ENCODE assay signal across 17 mouse cellular contexts in genomic region chr12:81186668-81187067, GRCm38 (mm10).
"Had no signal": no experiment of that assay in that cellular context is flagged by ENCODE, and none has a peak within 500 bp of the region (broad histone marks: within the 10 kb centered on the region; RNA-seq: fewer than 3 reads in every experiment).

No protein-coding gene starts in this region.

- H3K9me3 ChIP-seq: lung, embryonic 15.5 days; megakaryocyte, embryonic 14.5 days; midbrain, embryonic 13.5 days; midbrain, embryonic 15.5 days; neural tube, embryonic 12.5 days; stomach, embryonic 15.5 days had no signal

- H3K27ac ChIP-seq: lung, embryonic 15.5 days; macrophage; midbrain, embryonic 13.5 days; midbrain, embryonic 15.5 days; neural tube, embryonic 12.5 days; stomach, embryonic 15.5 days; stomach, postnatal 0 days had no signal

- H3K27me3 ChIP-seq: lung, embryonic 15.5 days; midbrain, embryonic 13.5 days; midbrain, embryonic 15.5 days; neural tube, embryonic 12.5 days; stomach, embryonic 15.5 days had no signal

- H3K4me1 ChIP-seq: lung, embryonic 15.5 days; midbrain, embryonic 13.5 days; midbrain, embryonic 15.5 days; neural tube, embryonic 12.5 days; stomach, embryonic 15.5 days had no signal

- H3K9ac ChIP-seq: lung, embryonic 15.5 days; midbrain, embryonic 13.5 days; midbrain, embryonic 15.5 days; neural tube, embryonic 12.5 days; stomach, embryonic 15.5 days had no signal

- H3K36me3 ChIP-seq: lung, embryonic 15.5 days; midbrain, embryonic 15.5 days; neural tube, embryonic 12.5 days; stomach, embryonic 15.5 days had no signal

- H3K4me3 ChIP-seq: lung, embryonic 15.5 days; megakaryocyte, embryonic 14.5 days; midbrain, embryonic 13.5 days; midbrain, embryonic 15.5 days; neural tube, embryonic 12.5 days; stomach, embryonic 15.5 days had no signal

- DNase-seq: lung, adult 2 months; lung, postnatal 14 days; lung, postnatal 36 days; right cerebral cortex, postnatal 14 days; thymus, adult 2 months; thymus, postnatal 25 days; thymus, postnatal 4 days had no signal

- ATAC-seq: lung, postnatal 0 days; midbrain, embryonic 13.5 days; midbrain, embryonic 15.5 days had no signal

- H3K4me2 ChIP-seq: lung, embryonic 15.5 days; midbrain, embryonic 11.5 days; midbrain, embryonic 13.5 days; midbrain, embryonic 15.5 days; neural tube, embryonic 12.5 days; stomach, embryonic 15.5 days had no signal
